Mouse (Mus musculus) brain, embryonic 14.5 days (tissue): ENCODE measurements around the gene Ampd3.

Experiments used
- CTCF ChIP-seq: fragments of 200-500 bp; IDR thresholded peaks from 2 replicates; pipeline ENCODE4 v1.5.1; 2012; ENCODE audit warnings: inconsistent platforms, mild to moderate bottlenecking, moderate library complexity, borderline replicate concordance; ENCODE audit not compliant: insufficient read depth, insufficient read length; ENCODE audit errors: extremely low read depth
- POLR2A ChIP-seq: fragments of 200-500 bp; IDR thresholded peaks from 2 replicates; pipeline ENCODE4 v1.6.1; 2012; ENCODE audit warnings: mild to moderate bottlenecking, inconsistent platforms, borderline replicate concordance; ENCODE audit not compliant: poor library complexity, insufficient read depth, insufficient read length, severe bottlenecking; ENCODE audit errors: extremely low read depth

DNA sequence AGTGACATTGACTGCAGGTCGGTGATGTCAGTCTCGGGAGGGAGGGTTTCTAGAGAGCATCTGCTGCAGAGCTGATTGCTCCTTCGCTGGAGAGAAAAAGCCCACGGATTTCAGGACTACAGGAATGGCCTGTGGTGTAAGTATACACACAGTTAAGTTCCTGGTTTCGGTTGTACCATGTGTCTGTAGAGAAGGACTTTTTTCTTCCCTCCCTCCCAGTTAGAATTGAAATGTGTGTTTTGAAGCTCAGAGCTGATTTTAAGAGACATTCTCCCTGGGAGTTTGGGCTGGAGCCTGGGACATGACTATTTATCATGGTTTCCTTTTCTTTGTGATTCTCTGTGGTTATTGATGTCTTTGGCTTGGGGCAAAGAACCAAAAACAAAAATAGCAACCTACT is 28.2 kb upstream of the Ampd3 start:
- TF ChIP-seq POLR2A, result no peak
- TF ChIP-seq CTCF, result no peak
